Mouse (Mus musculus) testis, postnatal 10 days (tissue): Measurements from ENCODE around the gene St5.

Experiments
- DNase-seq: peaks from one replicate; pipeline ENCODE4 v3.0.0; 2021; ENCODE audit warnings: low spot score

St5 gene

GRCm38 (mm10) chr7:109609565-109610345 lies 93.7 kb downstream of the St5 start:
- DNase-seq: no peak

DNA sequence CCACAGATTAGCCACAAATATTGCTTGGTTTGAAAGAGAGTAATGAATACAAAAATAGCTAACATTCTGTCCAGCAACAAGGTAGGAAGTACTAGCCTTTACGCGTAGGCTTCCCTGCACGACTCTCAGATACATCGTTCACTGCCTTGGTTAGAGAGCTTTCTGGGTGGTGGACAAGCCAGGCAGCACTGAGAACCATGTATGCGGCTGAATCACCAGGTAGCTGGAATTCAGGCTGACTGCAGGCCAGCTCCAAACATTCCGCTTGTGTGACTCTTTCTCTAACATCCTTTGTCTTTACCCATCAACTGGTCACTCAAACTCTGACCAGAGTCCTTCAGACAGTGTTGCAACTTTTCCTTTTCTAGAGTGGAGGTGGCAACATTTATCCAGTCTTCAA lies 94.6 kb downstream of the St5 start:
- no peak for DNase-seq

DNA sequence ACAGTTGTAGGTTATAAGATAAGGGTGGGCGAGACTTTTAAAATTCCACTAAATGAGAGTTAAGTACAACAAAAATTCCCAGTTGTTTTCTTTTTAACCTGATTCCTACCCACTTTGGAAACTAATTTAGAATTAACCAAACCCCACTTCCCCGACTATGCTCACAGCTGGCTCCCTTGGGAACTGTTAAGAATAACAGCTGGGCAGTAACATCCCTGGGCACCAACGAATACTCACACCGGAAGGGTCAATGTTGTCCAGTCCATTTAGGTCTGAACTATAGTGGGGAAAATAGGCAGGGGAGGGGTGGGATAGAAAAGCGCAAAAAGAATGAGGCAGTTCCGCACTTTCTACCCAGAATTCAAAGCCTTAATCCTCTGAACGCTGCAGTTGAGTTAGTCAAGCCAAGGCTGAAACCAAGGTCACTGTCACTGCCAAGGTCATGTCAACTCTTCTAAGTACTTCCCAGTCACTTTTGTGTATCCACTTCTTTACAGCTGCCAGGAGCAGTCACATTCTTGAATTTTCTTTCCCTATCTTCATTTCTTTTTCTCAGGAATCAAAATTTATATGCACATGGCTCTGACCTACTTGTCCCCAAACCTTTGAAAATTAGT lies 96.3 kb downstream of the St5 start:
- no peak for DNase-seq

GRCm38 (mm10) chr7:109602562-109602961 lies 100.8 kb downstream of the St5 start:
- no peak for DNase-seq

DNA sequence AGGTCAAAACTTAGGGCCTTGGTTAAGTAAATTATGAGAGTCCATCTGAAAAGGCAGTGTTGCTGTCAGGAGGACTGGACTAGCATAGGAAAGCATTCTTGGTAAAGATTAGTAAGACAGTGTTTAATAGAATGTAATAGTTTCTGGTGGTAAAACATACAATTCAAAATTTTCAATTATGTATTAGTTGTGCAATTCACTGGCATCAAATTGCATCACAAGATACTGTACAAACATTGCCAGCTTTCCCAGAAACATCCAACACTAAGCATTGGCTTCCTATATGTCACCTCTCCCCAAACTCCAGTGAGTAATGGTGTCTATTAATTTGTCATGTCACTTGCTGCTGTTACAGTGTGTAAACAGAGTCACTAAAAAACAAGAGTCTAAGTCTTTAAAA lies 101.4 kb downstream of the St5 start:
- DNase-seq: no peak

DNA sequence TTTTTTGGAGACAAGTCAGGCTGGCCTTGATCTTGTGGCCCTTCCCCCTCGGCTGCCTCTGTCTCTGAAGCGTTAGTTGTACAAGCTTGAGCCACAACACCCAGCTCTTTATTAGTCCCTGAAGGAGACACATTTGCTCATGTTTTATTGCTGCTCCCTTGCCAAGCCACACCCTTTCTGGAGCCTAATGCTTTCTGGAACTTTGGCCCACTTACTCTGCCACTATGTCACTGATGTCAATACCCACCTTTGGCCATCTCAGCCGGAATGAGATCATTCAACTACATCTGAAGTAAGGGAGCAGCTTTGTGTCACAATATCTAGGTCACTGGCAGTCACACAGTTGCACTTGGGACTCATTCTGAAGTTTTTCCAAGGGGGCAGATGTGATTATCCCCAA lies 102.7 kb downstream of the St5 start:
- DNase-seq: peak; percentile 65

GRCm38 (mm10) chr7:109599998-109600397 lies 103.4 kb downstream of the St5 start:
- no peak for DNase-seq

DNA sequence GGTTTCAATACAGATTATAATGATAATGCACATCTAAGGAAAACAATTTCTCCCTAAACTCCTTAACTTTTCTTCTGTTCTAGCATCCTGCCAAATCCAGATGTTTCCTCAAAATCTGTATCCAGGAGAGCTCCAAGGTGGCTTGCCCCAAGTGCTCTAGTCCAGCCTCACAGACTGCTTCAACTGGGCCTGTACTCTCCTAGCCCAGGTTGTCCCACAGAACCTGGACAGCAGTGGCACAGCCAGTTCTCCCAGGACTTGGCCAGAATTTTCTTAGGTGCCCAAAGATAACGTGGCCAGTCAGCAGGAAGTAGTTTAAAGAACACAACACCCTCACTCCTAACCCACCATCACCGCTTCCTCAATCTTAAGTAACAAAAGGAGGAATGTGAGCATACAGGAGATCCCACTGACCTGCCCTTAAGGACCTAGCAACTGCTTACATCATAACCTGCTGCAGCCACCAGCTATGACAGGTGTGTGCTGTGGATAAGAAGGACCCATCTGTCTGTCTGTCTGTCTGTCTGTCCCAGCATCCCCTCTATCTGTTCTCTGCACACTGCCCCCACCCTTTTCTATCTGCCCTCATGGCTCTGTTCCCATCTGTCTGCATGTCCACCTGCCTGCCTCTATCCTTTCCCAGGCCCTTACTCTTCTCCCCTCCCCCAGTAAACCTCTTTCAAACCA lies 108.4 kb downstream of the St5 start:
- no peak for DNase-seq

GRCm38 (mm10) chr7:109593992-109594391 lies 109.4 kb downstream of the St5 start:
- no peak for DNase-seq

GRCm38 (mm10) chr7:109592184-109592583 lies 111.2 kb downstream of the St5 start:
- DNase-seq: no peak

DNA sequence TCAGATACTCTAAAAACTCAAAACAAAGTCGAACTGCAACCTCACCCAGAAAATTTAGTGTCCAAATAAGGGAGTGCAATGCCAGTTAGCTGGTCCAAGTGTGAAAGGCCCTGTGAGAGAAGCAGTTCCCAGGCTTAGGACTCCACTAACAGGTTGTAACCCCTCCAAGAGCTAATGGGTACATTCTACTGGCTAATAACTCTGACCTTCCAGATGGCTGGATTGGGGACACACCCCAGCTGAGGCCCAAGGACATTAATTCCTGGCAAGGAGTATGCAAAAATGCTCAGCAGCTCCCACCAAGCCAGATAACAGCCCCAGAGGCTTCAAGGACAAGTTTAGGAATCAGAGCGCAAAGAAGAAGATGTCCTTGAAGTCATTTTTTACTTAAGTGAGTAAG lies 112.8 kb downstream of the St5 start:
- DNase-seq: no peak

- DNase-seq: no peak
These were observed 114.4 kb downstream of the St5 start for GRCm38 (mm10) chr7:109588990-109589389.

DNA sequence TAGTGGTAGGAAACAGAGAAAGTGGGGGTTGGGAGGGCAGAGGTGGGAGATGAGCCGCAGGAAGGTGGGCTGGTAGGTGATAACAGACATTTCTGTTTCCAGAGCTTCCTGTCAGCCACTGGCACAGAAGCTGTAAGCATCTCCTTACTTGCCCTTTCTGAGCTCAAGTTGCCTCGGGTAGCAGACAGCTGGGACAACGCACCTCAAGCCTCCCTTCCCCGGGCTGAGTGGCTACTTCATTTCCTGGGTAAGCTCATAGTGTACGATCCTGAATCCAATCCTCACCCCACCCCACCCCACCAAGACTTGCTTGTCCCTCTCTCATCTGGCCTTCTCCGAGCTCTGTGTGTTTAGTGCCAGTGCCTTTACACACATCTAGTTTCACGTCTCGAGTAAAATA lies 115.3 kb downstream of the St5 start:
- no peak for DNase-seq

DNA sequence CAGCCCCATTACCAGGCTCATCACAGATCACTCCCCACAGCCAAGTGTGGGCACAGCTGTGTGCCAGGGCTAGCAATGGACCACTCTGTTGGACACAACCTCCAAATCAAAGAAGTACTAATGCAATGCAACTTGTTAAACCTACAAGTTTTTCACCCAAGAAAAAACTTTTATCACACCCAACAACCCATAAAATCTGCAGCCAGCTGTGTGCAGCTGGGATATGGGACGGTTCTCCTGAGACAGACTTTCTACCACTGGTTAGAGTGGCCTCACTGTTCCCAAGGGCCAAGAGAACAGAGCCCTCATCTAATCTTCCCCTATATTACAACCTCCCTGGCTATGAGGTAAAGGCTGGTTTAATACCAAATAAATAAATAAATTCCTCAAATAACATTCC lies 118.9 kb downstream of the St5 start:
- DNase-seq: no peak

DNA sequence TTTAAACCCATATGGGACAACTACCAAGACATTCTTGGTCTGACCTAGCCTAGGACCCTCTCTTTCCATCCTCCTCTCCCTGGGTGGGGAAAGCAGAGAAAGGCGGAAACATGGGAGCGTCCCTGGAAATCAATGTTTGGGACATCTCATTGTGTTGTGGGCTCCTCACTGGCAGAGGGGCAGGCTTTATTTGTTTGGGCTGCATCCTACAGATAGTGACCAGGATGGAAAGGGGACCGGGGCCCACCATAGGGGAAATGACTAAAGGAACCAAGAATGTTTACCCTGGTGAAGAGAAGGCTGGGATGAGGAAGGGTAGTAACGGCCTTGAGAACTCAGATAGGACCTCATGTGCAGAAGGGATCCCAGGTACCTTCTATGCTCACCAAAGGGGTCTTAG lies 122.9 kb downstream of the St5 start:
- no peak for DNase-seq

GRCm38 (mm10) chr7:109579585-109580307 lies 123.7 kb downstream of the St5 start:
- DNase-seq: no peak

DNA sequence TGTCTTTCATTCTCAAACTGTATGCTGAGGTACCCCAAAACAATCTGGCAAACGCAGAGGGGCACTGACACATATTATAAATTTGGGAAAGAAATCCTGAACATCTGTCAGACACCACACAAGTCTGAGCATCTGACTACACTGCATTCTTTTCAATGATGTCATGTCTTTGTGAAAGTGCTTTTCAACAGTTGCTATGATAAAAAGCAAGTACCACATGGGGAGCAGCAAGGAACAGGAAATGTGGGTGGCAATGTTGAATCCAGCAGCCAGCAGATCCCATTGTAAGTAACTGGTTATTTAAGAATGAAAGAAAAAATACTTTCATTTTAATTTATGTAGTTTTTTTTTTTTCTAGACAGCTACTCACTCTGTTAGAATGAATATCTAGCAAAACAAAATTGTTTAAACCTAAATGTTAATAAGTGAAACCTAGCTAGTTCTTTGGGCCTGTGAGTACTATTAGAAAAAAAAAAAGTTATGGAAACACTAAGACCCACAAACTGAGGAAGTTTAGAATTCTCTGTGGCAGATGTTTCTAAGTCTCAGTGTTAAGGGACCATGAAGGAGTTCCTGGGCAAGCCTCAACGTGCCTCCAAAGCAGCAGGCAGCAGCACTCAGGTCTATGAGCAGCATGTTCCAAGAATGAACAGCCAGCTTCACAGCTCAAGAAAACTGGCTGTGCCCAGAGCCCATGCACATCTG lies 124.4 kb downstream of the St5 start:
- DNase-seq: no peak

GRCm38 (mm10) chr7:109576321-109577314 lies 126.8 kb downstream of the St5 start:
- no peak for DNase-seq

DNA sequence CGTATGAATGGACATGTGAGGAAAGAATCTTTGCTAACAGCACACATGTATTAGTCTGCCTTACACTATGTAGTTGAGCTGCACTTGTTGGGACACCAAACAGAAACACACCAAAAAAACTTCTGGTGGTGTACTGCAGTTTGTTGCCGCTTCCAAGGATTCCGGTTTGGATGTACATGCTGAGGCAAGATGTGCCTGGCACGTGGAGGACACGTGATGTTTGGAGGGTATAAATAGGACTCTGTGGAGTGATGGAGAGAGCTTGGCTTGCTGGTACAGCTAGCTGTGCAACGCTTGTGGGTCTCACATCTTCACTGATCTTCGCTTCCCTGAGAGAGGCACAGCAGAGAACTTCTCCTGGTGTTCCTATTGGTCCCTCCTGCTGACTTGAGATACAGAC lies 129.2 kb downstream of the St5 start:
- DNase-seq: no peak

GRCm38 (mm10) chr7:109568391-109568892 lies 135.0 kb downstream of the St5 start:
- DNase-seq: no peak
